Mouse (Mus musculus): ENCODE results near the gene Hif1an. TPM values are rescaled to one million over a fixed set of nuclear protein-coding genes. Genes with fewer than 3 reads are reported as not detected.

The Hif1an gene
- polyA plus RNA-seq, 1 experiment from 2014 or later: 23.7 TPM

GRCm38 (mm10) chr19:44525551-44526205 is 37.0 kb upstream of the Hif1an start:
- ATAC-seq (ENCODE audit: low read depth): no peak
- Histone ChIP-seq H3K9me3 (ENCODE audit: control insufficient read depth, low read length) (no peaks in the 10 kb centered on the region), H3K4me2 (ENCODE audit: low read depth, low read length) (no peak overlapping the region), H3K9ac (ENCODE audit: low read depth, low read length) (no peak overlapping the region), H3K36me3 (ENCODE audit: control insufficient read depth, insufficient read depth, low read length) (no peaks in the 10 kb centered on the region), H3K27ac (replicated peaks; ENCODE audit: low read depth, low read length) (no peak overlapping the region), H3K4me1 (ENCODE audit: control insufficient read depth, insufficient read depth, low read length) (no peaks in the 10 kb centered on the region), H3K4me3 (ENCODE audit: low read depth, low read length) (no peak overlapping the region), H3K27me3 (replicated peaks; ENCODE audit: control insufficient read depth, insufficient read depth, low read length) (no peaks in the 10 kb centered on the region)
- WGBS: 79% methylated on average over 9 of the region's 9 CpGs
- DNase-seq (ENCODE audit: low spot score): no peak

GRCm38 (mm10) chr19:44530018-44530417 is 32.6 kb upstream of the Hif1an start:
- 79% methylated on average over 6 of the region's 6 CpGs for WGBS
- no peak overlapping the region for H3K4me2 ChIP-seq (ENCODE audit: low read depth, low read length)
- H3K27me3 ChIP-seq (replicated peaks; ENCODE audit: control insufficient read depth, insufficient read depth, low read length): no peaks in the 10 kb centered on the region
- no peak for ATAC-seq (ENCODE audit: low read depth)
- no peak for DNase-seq (ENCODE audit: low spot score)
- H3K36me3 ChIP-seq (ENCODE audit: control insufficient read depth, insufficient read depth, low read length): no peaks in the 10 kb centered on the region
- H3K27ac ChIP-seq (replicated peaks; ENCODE audit: low read depth, low read length): no peak overlapping the region
- H3K4me3 ChIP-seq (ENCODE audit: low read depth, low read length): no peak overlapping the region
- H3K4me1 ChIP-seq (ENCODE audit: control insufficient read depth, insufficient read depth, low read length): no peaks in the 10 kb centered on the region
- H3K9ac ChIP-seq (ENCODE audit: low read depth, low read length): no peak overlapping the region
- no peaks in the 10 kb centered on the region for H3K9me3 ChIP-seq (ENCODE audit: control insufficient read depth, low read length)

- 32% methylated on average over 3 of the region's 3 CpGs for WGBS
- no peaks in the 10 kb centered on the region for H3K4me1 ChIP-seq (ENCODE audit: control insufficient read depth, insufficient read depth, low read length)
These were observed 27.3 kb upstream of the Hif1an start for GRCm38 (mm10) chr19:44535376-44535775.

GRCm38 (mm10) chr19:44537416-44537815 is 25.2 kb upstream of the Hif1an start:
- WGBS: 73% methylated on average over 8 of the region's 8 CpGs
- Histone ChIP-seq H3K4me1 (ENCODE audit: control insufficient read depth, insufficient read depth, low read length) (no peaks in the 10 kb centered on the region), H3K4me2 (ENCODE audit: low read depth, low read length) (no peak overlapping the region), H3K9ac (ENCODE audit: low read depth, low read length) (no peak overlapping the region), H3K27me3 (replicated peaks; ENCODE audit: control insufficient read depth, insufficient read depth, low read length) (no peaks in the 10 kb centered on the region), H3K9me3 (ENCODE audit: control insufficient read depth, low read length) (no peaks in the 10 kb centered on the region), H3K4me3 (ENCODE audit: low read depth, low read length) (no peak overlapping the region), H3K27ac (replicated peaks; ENCODE audit: low read depth, low read length) (no peak overlapping the region), H3K36me3 (ENCODE audit: control insufficient read depth, insufficient read depth, low read length) (no peaks in the 10 kb centered on the region)
- ATAC-seq (ENCODE audit: low read depth) (no peak), DNase-seq (ENCODE audit: low spot score) (no peak)

More at GRCm38 (mm10) chr19:44535376-44535775, 27.3 kb upstream of the Hif1an start:
- H3K4me2 ChIP-seq (ENCODE audit: low read depth, low read length): no peak overlapping the region
- no peak overlapping the region for H3K27ac ChIP-seq (replicated peaks; ENCODE audit: low read depth, low read length)
- no peaks in the 10 kb centered on the region for H3K27me3 ChIP-seq (replicated peaks; ENCODE audit: control insufficient read depth, insufficient read depth, low read length)
- no peaks in the 10 kb centered on the region for H3K36me3 ChIP-seq (ENCODE audit: control insufficient read depth, insufficient read depth, low read length)
- no peak for ATAC-seq (ENCODE audit: low read depth)
- H3K9ac ChIP-seq (ENCODE audit: low read depth, low read length): no peak overlapping the region
- no peak for DNase-seq (ENCODE audit: low spot score)
- no peak overlapping the region for H3K4me3 ChIP-seq (ENCODE audit: low read depth, low read length)
- no peaks in the 10 kb centered on the region for H3K9me3 ChIP-seq (ENCODE audit: control insufficient read depth, low read length)

GRCm38 (mm10) chr19:44542694-44543178 is 19.9 kb upstream of the Hif1an start:
- Histone ChIP-seq H3K4me2 (ENCODE audit: low read depth, low read length) (no peak overlapping the region), H3K9ac (ENCODE audit: low read depth, low read length) (no peak overlapping the region), H3K27me3 (replicated peaks; ENCODE audit: control insufficient read depth, insufficient read depth, low read length) (peaks cover 17% of the 10 kb centered on the region), H3K36me3 (ENCODE audit: control insufficient read depth, insufficient read depth, low read length) (peaks cover under 1% of the 10 kb centered on the region; the same call in 1 of the 2 replicates), H3K4me3 (ENCODE audit: low read depth, low read length) (no peak overlapping the region), H3K9me3 (ENCODE audit: control insufficient read depth, low read length) (no peaks in the 10 kb centered on the region), H3K27ac (replicated peaks; ENCODE audit: low read depth, low read length) (no peak overlapping the region), H3K4me1 (ENCODE audit: control insufficient read depth, insufficient read depth, low read length) (no peaks in the 10 kb centered on the region)
- ATAC-seq (ENCODE audit: low read depth) (no peak), DNase-seq (ENCODE audit: low spot score) (no peak)
- 84% methylated on average over 8 of the region's 8 CpGs for WGBS

GRCm38 (mm10) chr19:44544372-44544771 is 18.3 kb upstream of the Hif1an start:
- no peak overlapping the region for H3K4me3 ChIP-seq (ENCODE audit: low read depth, low read length)
- H3K27me3 ChIP-seq (replicated peaks; ENCODE audit: control insufficient read depth, insufficient read depth, low read length): peaks cover 17% of the 10 kb centered on the region
- H3K4me1 ChIP-seq (ENCODE audit: control insufficient read depth, insufficient read depth, low read length): no peaks in the 10 kb centered on the region
- no peak overlapping the region for H3K9ac ChIP-seq (ENCODE audit: low read depth, low read length)
- WGBS: 53% methylated on average over 10 of the region's 10 CpGs
- H3K36me3 ChIP-seq (ENCODE audit: control insufficient read depth, insufficient read depth, low read length): peaks cover 17% of the 10 kb centered on the region
- H3K27ac ChIP-seq (replicated peaks; ENCODE audit: low read depth, low read length): no peak overlapping the region
- ATAC-seq (ENCODE audit: low read depth): no peak
- peak overlapping the region; percentile 72; the same call in 1 of the 2 replicates for H3K4me2 ChIP-seq (ENCODE audit: low read depth, low read length)
- DNase-seq (ENCODE audit: low spot score): no peak
- no peaks in the 10 kb centered on the region for H3K9me3 ChIP-seq (ENCODE audit: control insufficient read depth, low read length)

GRCm38 (mm10) chr19:44544775-44545174 is 17.9 kb upstream of the Hif1an start:
- WGBS: 2% methylated on average over 13 of the region's 13 CpGs
- H3K4me1 ChIP-seq (ENCODE audit: control insufficient read depth, insufficient read depth, low read length): no peaks in the 10 kb centered on the region
- no peaks in the 10 kb centered on the region for H3K9me3 ChIP-seq (ENCODE audit: control insufficient read depth, low read length)
- peaks cover 17% of the 10 kb centered on the region for H3K27me3 ChIP-seq (replicated peaks; ENCODE audit: control insufficient read depth, insufficient read depth, low read length)
- ATAC-seq (ENCODE audit: low read depth) (peak; percentile 60; the same call in 1 of the 2 replicates), DNase-seq (ENCODE audit: low spot score) (peak; percentile 85)
- no peak overlapping the region for H3K27ac ChIP-seq (replicated peaks; ENCODE audit: low read depth, low read length)
- H3K9ac ChIP-seq (ENCODE audit: low read depth, low read length): no peak overlapping the region
- H3K4me3 ChIP-seq (ENCODE audit: low read depth, low read length): 0 out of 2 replicates have a peak overlapping the region, but pooled peaks have one; percentile 44
- peaks cover 21% of the 10 kb centered on the region for H3K36me3 ChIP-seq (ENCODE audit: control insufficient read depth, insufficient read depth, low read length)
- peak overlapping the region; percentile 72 for H3K4me2 ChIP-seq (ENCODE audit: low read depth, low read length)

GRCm38 (mm10) chr19:44545321-44546041 is 17.2 kb upstream of the Hif1an start, which contains the start of gene Sec31b:
TSS of gene Sec31b (minus strand) at chr19:44545864.
- DNase-seq (ENCODE audit: low spot score) (no peak), ATAC-seq (ENCODE audit: low read depth) (peak; percentile 32; the same call in 1 of the 2 replicates)
- WGBS: 2% methylated on average over 22 of the region's 47 CpGs
- H3K4me1 ChIP-seq (ENCODE audit: control insufficient read depth, insufficient read depth, low read length): no peaks in the 10 kb centered on the region
- H3K9me3 ChIP-seq (ENCODE audit: control insufficient read depth, low read length): no peaks in the 10 kb centered on the region
- H3K27ac ChIP-seq (replicated peaks; ENCODE audit: low read depth, low read length): no peak within 1 kb of the TSS
- H3K27me3 ChIP-seq (replicated peaks; ENCODE audit: control insufficient read depth, insufficient read depth, low read length): peaks cover 17% of the 10 kb centered on the region
- peaks cover 28% of the 10 kb centered on the region for H3K36me3 ChIP-seq (ENCODE audit: control insufficient read depth, insufficient read depth, low read length)
- peak within 1 kb of the TSS; percentile 60 for H3K9ac ChIP-seq (ENCODE audit: low read depth, low read length)
- peak within 1 kb of the TSS; percentile 72 for H3K4me2 ChIP-seq (ENCODE audit: low read depth, low read length)
- H3K4me3 ChIP-seq (ENCODE audit: low read depth, low read length): peak within 1 kb of the TSS; percentile 44
